Mouse (Mus musculus) ES-Bruce4 (cell line): ENCODE measurements around the gene Dock10.
"Not testable (repeated sequence)": the region's sequence is repeated elsewhere in the genome, so short reads cannot be mapped to it uniquely, and the experiment has no call there.

Source experiments
- CTCF ChIP-seq: IDR thresholded peaks from one replicate; pipeline ENCODE4 v1.8.1; 2011; ENCODE audit warnings: low read depth, low read length
- EP300 ChIP-seq: IDR thresholded peaks from 2 replicates; pipeline ENCODE4 v1.6.1; 2011; ENCODE audit warnings: low read depth, low read length; ENCODE audit not compliant: insufficient read depth
- POLR2A ChIP-seq: IDR thresholded peaks from one replicate; pipeline ENCODE4 v1.8.1; 2011; ENCODE audit warnings: low read length; ENCODE audit not compliant: insufficient read depth

GRCm38 (mm10) chr1:80749122-80749521 is 9.2 kb downstream of the Dock10 start:
- not testable (repeated sequence) for TF ChIP-seq CTCF, POLR2A, EP300
